Mouse (Mus musculus) embryonic facial prominence, embryonic 13.5 days (tissue): ENCODE results near the gene Ccdc62. TPM values are rescaled to one million over a fixed set of nuclear protein-coding genes. Genes with fewer than 3 reads are reported as not detected.

Source experiments
- ATAC-seq: fragments of 200-750 bp; cut with Nextera tagmentation; 2 replicates; pipeline ENCODE4 v1.8.0; 2017; ENCODE audit warnings: low read depth; ENCODE audit not compliant: insufficient number of reproducible peaks, insufficient read depth, low FRiP score, low TSS enrichment
- H3K27ac ChIP-seq: fragments of 300-500 bp; sonication (generic); 2 replicates; pipeline ENCODE4 v1.5.1; 2015; ENCODE audit warnings: moderate library complexity, mild to moderate bottlenecking, inconsistent platforms
- H3K27me3 ChIP-seq: fragments of 300-500 bp; sonication (generic); 2 replicates; pipeline ENCODE4 v1.6.1; 2015; ENCODE audit warnings: mild to moderate bottlenecking, inconsistent platforms
- H3K36me3 ChIP-seq: fragments of 300-500 bp; sonication (generic); 2 replicates; pipeline ENCODE4 v1.6.1; 2015; ENCODE audit warnings: mild to moderate bottlenecking, inconsistent platforms
- H3K4me1 ChIP-seq: fragments of 300-500 bp; sonication (generic); 2 replicates; pipeline ENCODE4 v1.6.1; 2015; ENCODE audit warnings: inconsistent platforms
- H3K4me2 ChIP-seq: fragments of 300-500 bp; sonication (generic); 2 replicates; pipeline ENCODE4 v1.6.1; 2015; ENCODE audit warnings: moderate library complexity, mild to moderate bottlenecking, inconsistent platforms
- H3K4me3 ChIP-seq: fragments of 300-500 bp; sonication (generic); 2 replicates; pipeline ENCODE4 v1.5.1; 2015; ENCODE audit warnings: mild to moderate bottlenecking, inconsistent platforms
- H3K9ac ChIP-seq: fragments of 300-500 bp; sonication (generic); 2 replicates; pipeline ENCODE4 v1.6.1; 2015; ENCODE audit warnings: mild to moderate bottlenecking, inconsistent platforms
- H3K9me3 ChIP-seq: fragments of 300-500 bp; sonication (generic); 2 replicates; pipeline ENCODE4 v1.6.1; 2016; ENCODE audit warnings: inconsistent platforms
- WGBS: fragments of 180-500 bp; shearing (Covaris S2); methylation state at CpG from one replicate; pipeline ENCODE4 v1.1.7; 2015; ENCODE audit warnings: mixed read lengths; 5-methylcytosine and 5-hydroxymethylcytosine counted together
- polyA plus RNA-seq: library from polyadenylated mRNA; unstranded; fragments of >200 nt; fragmentation: Nextera tagmentation; extraction: Ambion mirVana; gene quantifications from 2 replicates; pipeline ENCODE4 v1.2.1, GENCODE M21; 2015

The Ccdc62 gene
- polyA plus RNA-seq, 1 experiment from 2014 or later: 8.6 TPM

DNA sequence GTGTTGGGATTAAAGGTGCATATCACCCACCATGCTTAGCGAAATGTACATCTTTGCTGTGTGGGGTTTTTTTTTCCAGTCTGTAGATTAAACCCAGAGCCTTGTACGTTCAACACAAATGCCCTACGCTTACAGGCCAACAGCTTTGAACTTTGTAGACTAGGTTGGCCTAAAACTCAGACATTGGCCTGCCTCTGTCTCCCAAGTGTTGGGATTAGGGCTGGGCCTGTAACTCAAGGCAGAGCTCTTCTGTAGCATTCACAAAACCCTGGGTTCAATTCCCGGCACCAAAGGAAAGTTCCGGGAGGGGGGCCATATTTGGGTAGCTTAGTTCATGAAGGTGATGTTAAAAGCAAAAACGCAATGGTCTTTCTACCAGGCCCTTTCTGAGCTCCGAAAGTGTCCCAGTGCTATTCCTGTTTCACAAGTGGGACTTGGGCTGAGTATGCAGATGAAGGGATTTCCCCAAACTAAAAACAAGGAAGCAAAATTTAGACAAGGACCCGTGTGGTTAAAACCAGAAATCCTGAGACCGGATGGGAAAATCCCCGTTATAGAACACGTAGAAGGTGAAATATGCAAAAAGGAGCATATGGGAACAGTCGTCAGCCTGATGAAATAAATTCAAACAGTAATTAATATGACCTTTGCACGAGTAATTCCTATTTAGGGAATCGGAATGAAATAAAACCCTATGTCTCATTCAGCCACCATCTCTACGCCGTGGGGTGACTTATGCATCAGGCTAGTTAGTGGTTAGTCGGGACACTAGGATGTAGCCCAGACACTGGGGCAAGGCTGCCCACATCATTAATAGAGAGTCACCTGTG lies 24.1 kb upstream of the Ccdc62 start:
- no peak overlapping the region for H3K27ac ChIP-seq
- H3K36me3 ChIP-seq: peaks cover 31% of the 10 kb centered on the region
- H3K4me1 ChIP-seq: peaks cover 20% of the 10 kb centered on the region
- WGBS: 71% methylated on average over 17 of the region's 17 CpGs
- H3K9ac ChIP-seq: no peak overlapping the region
- no peaks in the 10 kb centered on the region for H3K9me3 ChIP-seq
- ATAC-seq: no peak
- H3K27me3 ChIP-seq: no peaks in the 10 kb centered on the region
- peak overlapping the region; percentile 45 for H3K4me2 ChIP-seq
- peak overlapping the region; percentile 96 for H3K4me3 ChIP-seq

DNA sequence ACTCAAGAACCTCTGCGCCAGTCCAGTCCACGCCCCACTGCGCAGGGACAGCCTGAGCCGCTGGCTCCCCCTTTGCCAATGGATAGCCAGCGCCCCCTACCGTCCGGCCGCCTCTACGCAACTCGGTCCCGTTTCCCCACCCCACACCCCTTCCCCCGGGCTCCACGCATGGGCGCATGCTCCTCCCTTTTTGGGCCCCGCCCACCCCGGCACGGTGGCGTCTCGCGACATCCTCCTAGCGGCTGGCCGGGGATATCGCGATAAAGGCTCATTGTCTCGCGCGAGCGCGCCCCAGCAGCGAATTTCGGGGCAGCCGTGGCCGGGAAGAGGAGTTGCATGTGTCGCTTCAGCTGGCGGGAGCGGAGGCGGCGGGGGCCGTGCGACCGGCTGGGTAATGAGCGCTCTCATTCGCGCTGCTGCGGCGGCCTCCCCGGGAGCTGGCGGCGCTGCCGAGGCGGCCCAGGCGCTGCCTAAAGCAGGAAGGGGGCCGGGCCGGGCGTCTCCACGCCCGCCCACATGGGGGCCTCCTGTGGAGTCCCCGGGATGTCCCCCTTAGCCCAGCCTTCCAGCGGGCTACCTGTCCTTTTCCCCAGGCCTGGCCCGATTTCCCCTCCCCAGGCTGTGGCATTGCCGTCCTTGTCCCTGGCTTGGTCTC lies 23.4 kb upstream of the Ccdc62 start, which contains the start of gene Denr:
Gene Denr, plus strand, starts transcription at position 200 of the 655 bp plus-strand sequence.
- Histone ChIP-seq H3K4me1 (peaks cover 20% of the 10 kb centered on the region), H3K4me2 (peak within 1 kb of the TSS; percentile 94), H3K4me3 (peak within 1 kb of the TSS; percentile 96), H3K36me3 (peaks cover 33% of the 10 kb centered on the region), H3K9ac (peak within 1 kb of the TSS; percentile 99), H3K27me3 (no peaks in the 10 kb centered on the region), H3K27ac (peak within 1 kb of the TSS; percentile 87), H3K9me3 (no peaks in the 10 kb centered on the region)
- ATAC-seq: peak; percentile 88
- WGBS: under 1% methylated on average over 60 of the region's 61 CpGs

DNA sequence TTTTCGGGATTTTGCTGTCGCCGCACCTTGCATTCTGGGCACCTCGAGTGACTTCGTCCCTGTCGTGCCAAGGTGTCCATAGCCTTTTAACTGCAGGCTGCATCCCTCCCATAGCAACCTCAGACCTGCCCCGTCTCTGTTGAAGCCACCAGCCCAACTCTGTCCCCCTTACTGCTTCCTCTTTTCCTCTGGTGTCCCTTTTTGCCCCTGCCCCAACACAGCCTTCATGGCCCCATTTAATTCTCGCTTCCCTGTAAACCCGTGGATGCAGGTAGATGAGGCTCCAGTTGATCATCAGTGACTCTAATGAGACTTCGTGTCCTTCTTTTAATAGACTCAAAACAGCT lies 22.9 kb upstream of the Ccdc62 start:
- H3K9me3 ChIP-seq: no peaks in the 10 kb centered on the region
- peaks cover 38% of the 10 kb centered on the region for H3K36me3 ChIP-seq
- no peaks in the 10 kb centered on the region for H3K27me3 ChIP-seq
- H3K4me3 ChIP-seq: peak overlapping the region; percentile 96
- WGBS: 4% methylated on average over 10 of the region's 10 CpGs
- ATAC-seq: no peak
- peak overlapping the region; percentile 87 for H3K27ac ChIP-seq
- H3K9ac ChIP-seq: peak overlapping the region; percentile 99
- H3K4me1 ChIP-seq: peaks cover 20% of the 10 kb centered on the region
- H3K4me2 ChIP-seq: peak overlapping the region; percentile 94

DNA sequence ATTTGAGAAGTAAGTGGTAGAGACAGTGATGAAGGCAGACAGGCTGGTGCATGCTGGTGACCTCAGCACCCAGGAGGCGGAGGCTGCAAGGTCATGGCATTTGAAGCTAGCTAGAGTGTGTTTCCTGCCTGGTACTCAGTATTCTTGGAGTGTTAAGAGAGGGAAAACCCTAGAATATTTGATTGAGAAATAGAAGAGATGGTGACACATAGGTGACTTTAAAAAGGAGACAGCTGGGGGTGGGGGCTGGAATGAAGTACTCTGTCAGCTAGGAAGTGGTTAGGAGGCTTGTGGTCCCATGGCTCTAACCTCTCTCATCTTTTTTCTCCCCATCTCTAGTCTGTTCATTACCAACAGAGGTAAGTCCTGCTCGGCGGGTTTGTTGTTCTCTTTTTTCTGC lies 15.6 kb upstream of the Ccdc62 start:
- H3K36me3 ChIP-seq: peaks cover 84% of the 10 kb centered on the region
- no peaks in the 10 kb centered on the region for H3K9me3 ChIP-seq
- H3K4me1 ChIP-seq: no peaks in the 10 kb centered on the region
- ATAC-seq: no peak
- no peak overlapping the region for H3K4me3 ChIP-seq
- no peak overlapping the region for H3K9ac ChIP-seq
- WGBS: 87% methylated on average over 3 of the region's 3 CpGs
- no peak overlapping the region for H3K4me2 ChIP-seq
- no peak overlapping the region for H3K27ac ChIP-seq
- H3K27me3 ChIP-seq: no peaks in the 10 kb centered on the region

DNA sequence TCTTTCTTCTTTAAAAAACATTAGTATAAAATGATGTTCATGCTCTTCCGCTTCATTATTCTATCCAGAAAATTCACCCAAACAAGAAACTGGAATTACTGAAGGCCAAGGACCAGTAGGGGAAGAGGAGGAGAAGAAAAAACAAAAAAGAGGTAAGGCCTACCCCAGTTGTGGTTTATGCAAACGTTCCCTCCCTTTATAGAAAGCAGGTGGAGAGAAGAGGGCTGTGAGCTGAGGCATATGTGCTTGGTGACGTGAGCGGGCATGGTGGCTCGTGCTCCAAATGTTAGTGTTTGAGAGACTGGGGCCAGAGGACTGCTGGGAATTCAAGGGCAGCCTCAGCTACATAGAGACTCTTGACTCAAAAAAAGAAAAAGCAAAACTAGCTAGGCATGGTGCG lies 8.4 kb upstream of the Ccdc62 start:
- no peaks in the 10 kb centered on the region for H3K27me3 ChIP-seq
- ATAC-seq: no peak
- no peak overlapping the region for H3K4me3 ChIP-seq
- H3K27ac ChIP-seq: no peak overlapping the region
- WGBS: 81% methylated on average over 6 of the region's 6 CpGs
- no peak overlapping the region for H3K9ac ChIP-seq
- H3K36me3 ChIP-seq: peaks cover 92% of the 10 kb centered on the region
- H3K4me2 ChIP-seq: no peak overlapping the region
- H3K9me3 ChIP-seq: no peaks in the 10 kb centered on the region
- H3K4me1 ChIP-seq: no peaks in the 10 kb centered on the region

DNA sequence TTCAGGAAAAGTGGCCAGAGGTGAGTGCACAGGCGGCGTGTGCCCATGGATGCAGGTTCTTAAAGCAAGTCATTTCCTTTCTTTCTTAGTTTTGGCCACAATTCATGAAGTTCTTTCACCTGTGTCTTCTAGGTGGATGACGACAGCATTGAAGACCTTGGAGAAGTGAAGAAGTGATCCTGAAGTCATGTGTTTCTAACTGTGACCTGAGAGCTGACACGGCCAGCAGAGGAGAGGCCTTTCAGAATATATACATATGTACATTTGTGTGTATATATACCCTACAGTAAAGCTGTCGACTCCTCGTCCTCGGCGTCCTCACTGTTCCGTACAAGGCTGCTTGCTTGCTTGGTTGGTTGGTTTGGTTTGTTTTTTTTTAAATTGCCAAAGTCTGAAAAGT lies 3.4 kb upstream of the Ccdc62 start, which contains the start of gene Gm43518:
Gene Gm43518, plus strand, starts transcription at position 301 of the 400 bp plus-strand sequence.
- 95% methylated on average over 9 of the region's 9 CpGs for WGBS
- peaks cover 4% of the 10 kb centered on the region; the same call in 1 of the 2 replicates for H3K4me1 ChIP-seq
- H3K27ac ChIP-seq: no peak within 1 kb of the TSS
- no peak within 1 kb of the TSS for H3K4me2 ChIP-seq
- no peaks in the 10 kb centered on the region for H3K27me3 ChIP-seq
- H3K36me3 ChIP-seq: peaks cover 71% of the 10 kb centered on the region
- H3K9ac ChIP-seq: no peak within 1 kb of the TSS
- no peak within 1 kb of the TSS for H3K4me3 ChIP-seq
- ATAC-seq: no peak
- H3K9me3 ChIP-seq: no peaks in the 10 kb centered on the region

DNA sequence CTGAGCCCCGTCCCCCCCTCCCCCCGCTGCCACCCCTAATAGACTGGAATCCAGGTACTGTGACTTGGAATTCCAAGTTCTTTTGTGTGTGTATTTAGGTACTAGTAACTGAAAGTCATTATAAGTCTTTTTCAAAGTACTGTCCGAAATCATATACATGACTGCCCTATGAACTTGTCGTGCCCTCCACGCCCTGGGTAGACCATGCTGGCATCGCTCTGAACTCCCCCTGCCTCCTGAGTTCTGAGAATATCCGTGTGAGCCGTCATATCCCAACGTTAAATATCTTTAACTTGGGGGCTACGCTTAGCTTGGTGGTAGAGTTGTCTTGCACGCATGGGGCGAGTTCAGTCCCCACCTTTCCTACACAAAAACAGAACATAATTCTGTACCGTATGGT lies 652 bp downstream of the Ccdc62 start:
- peak overlapping the region; percentile 95 for H3K9ac ChIP-seq
- H3K4me3 ChIP-seq: peak overlapping the region; percentile 71
- H3K36me3 ChIP-seq: peaks cover 31% of the 10 kb centered on the region
- WGBS: 50% methylated on average over 13 of the region's 13 CpGs
- H3K9me3 ChIP-seq: no peaks in the 10 kb centered on the region
- peaks cover 11% of the 10 kb centered on the region for H3K4me1 ChIP-seq
- no peaks in the 10 kb centered on the region for H3K27me3 ChIP-seq
- H3K4me2 ChIP-seq: peak overlapping the region; percentile 72
- H3K27ac ChIP-seq: peak overlapping the region; percentile 86; the same call in 1 of the 2 replicates
- ATAC-seq: no peak

DNA sequence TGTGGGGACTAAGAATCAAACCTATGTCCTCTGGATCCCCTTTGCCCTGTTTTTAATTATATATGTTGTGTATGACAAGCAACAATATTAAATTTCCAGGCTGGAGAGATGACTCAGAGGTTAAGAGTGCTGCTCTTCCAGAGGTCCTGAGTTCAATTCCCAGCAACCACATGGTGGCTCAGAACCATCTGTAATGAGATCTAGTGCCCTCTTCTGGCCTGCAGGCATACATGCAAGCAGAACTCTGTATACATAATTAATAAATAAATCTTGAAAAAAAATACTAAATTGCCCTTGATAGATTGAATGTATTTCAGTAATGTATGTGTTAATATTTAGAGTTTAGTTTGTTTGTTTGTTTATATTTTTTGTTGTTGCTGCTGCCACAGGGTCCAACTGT lies 2.4 kb downstream of the Ccdc62 start:
- Histone ChIP-seq H3K4me1 (peaks cover 11% of the 10 kb centered on the region), H3K36me3 (peaks cover 13% of the 10 kb centered on the region), H3K27me3 (no peaks in the 10 kb centered on the region), H3K4me2 (no peak overlapping the region), H3K4me3 (no peak overlapping the region), H3K27ac (no peak overlapping the region), H3K9me3 (no peaks in the 10 kb centered on the region), H3K9ac (no peak overlapping the region)
- no peak for ATAC-seq

DNA sequence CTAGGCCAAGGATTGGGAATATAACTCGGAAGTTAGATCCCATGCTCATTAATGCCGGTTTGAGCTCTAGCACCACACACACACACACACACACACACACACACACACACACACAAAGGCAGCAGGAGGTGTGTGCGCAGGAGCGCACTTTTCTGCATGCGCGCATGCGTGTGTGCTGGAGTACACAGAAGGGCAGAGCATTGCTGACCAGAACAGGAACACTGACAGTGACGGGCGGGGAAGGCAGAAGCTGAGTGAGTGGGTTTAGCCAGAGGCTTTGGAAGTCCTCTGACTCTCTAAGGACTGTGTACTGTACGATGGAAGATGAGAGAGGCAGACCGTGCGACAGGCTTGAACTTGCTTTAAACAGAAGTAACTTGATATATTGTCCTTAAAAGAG lies 3.1 kb downstream of the Ccdc62 start:
- H3K27me3 ChIP-seq: no peaks in the 10 kb centered on the region
- ATAC-seq: no peak
- 74% methylated on average over 12 of the region's 12 CpGs for WGBS
- peak overlapping the region; percentile 27; the same call in 1 of the 2 replicates for H3K4me2 ChIP-seq
- no peak overlapping the region for H3K27ac ChIP-seq
- no peaks in the 10 kb centered on the region for H3K9me3 ChIP-seq
- H3K36me3 ChIP-seq: peaks cover 7% of the 10 kb centered on the region
- H3K9ac ChIP-seq: no peak overlapping the region
- H3K4me3 ChIP-seq: no peak overlapping the region
- H3K4me1 ChIP-seq: peaks cover 11% of the 10 kb centered on the region

DNA sequence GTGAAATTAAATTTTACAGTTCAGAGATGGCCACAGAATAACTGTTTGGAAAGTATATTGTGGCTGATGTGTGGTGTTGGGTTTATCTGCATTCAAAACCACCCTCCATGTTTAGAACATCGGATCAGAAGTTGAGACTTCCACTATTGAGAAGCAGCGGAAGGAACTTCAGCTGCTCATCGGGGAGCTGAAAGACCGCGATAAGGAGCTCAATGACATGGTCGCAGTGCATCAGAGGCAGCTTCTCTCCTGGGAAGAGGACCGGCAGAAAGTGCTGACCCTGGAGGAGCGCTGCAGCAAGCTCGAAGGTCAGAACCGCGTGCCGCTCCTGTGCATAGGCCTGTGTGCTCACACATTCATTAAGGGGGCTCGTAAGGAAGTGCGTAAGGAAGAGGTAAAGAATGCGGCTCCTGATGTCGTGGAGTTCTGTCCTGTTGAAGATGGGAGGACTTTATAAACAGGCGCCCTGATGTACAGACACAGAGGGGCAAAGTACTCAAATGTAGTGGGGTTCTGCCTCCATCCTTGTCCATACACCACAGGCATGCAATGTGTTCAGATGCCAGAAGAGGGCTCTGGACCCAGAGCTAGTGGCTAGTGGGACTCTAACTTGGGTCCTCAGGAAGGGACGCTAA lies 3.6 kb downstream of the Ccdc62 start:
- no peak for ATAC-seq
- H3K27me3 ChIP-seq: no peaks in the 10 kb centered on the region
- H3K9me3 ChIP-seq: no peaks in the 10 kb centered on the region
- peak overlapping the region; percentile 11; the same call in 1 of the 2 replicates for H3K9ac ChIP-seq
- H3K4me1 ChIP-seq: peaks cover 11% of the 10 kb centered on the region
- 0 out of 2 replicates have a peak, but pooled peaks cover 3% of the 10 kb centered on the region for H3K36me3 ChIP-seq
- no peak overlapping the region for H3K27ac ChIP-seq
- 32% methylated on average over 18 of the region's 18 CpGs for WGBS
- H3K4me3 ChIP-seq: no peak overlapping the region
- H3K4me2 ChIP-seq: peak overlapping the region; percentile 27; the same call in 1 of the 2 replicates

DNA sequence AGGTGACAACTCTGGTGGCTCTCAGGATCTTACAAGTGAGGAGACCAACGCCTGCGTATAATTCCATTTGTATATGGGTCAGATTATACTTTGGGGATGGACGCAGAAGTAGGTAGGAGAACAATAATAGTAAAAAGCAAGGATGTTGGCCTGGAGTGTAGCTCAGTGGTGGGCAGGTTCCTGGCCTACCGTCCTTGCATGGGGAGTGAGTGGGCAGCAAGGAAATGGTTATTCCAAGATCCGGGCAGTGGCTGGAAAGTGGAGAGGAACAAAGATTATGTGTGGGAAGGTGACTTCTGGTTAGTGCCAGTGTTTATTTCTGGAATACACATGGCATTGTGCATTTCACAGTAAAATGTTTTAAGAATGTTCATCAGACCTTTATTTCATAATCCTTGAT lies 5.5 kb downstream of the Ccdc62 start:
- H3K36me3 ChIP-seq: no peaks in the 10 kb centered on the region
- 83% methylated on average over 5 of the region's 5 CpGs for WGBS
- ATAC-seq: no peak
- H3K4me1 ChIP-seq: peaks cover 11% of the 10 kb centered on the region
- H3K9me3 ChIP-seq: no peaks in the 10 kb centered on the region
- H3K4me3 ChIP-seq: no peak overlapping the region
- H3K4me2 ChIP-seq: no peak overlapping the region
- H3K9ac ChIP-seq: 0 out of 2 replicates have a peak overlapping the region, but pooled peaks have one; percentile 7
- no peak overlapping the region for H3K27ac ChIP-seq
- H3K27me3 ChIP-seq: no peaks in the 10 kb centered on the region
